Mouse (Mus musculus) heart, adult 8-10 months (tissue): ENCODE measurements around the gene Tas1r1. TPM values are rescaled to one million over a fixed set of nuclear protein-coding genes. Genes with fewer than 3 reads are reported as not detected.

Source experiments
- DNase-seq: peaks from one replicate; pipeline ENCODE4 v3.0.0; 2022; ENCODE audit warnings: low spot score
- total RNA-seq, 4 experiments: library from RNA; stranded (reverse); gene quantifications; 2 replicates each; pipeline ENCODE4 v1.2.4; 2022

Tas1r1 gene
- total RNA-seq, 4 experiments from 2014 or later, result not detected

DNA sequence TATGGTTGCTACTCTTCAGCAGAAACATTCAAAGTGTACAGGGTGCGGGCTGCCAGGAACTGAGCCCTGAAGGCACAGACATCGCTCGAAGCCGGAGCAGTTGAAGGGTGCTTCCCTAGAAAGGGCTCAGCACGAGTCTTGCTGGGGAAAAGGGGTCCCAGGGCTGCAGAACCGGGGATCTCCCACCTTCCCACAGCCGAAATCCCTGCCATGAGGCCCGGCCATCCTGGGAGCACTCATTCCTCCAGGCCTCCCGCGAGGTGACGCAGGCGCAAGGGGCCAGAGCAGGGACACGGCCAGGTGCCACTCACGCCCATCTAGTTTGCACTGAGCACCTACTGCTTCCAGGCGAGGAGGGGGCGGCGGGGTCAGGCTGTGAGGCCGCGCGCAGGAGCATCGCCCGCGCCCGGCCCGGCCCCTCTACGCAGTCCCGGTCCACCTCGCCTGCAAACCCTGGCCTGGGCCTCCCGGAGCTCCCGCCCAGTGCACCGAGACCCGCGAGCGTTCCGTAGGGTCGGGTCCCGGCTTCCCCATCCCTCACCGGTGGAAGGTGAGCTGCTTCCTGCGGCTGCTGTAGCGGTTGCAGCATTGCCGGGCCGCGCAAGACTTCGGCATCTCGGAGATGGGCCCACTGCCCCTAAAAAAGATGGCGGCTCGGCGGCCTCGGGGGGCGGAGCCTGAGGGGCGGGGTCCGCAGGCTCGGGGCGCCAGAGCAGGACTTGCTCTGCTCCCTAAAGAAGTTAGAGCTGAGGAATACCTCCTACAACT is 49.8 kb downstream of the Tas1r1 start, which contains the start of gene Thap3:
Gene Thap3 (minus strand): TSS at position 656 of the 768 bp plus-strand sequence.
- DNase-seq, result peak; percentile 80

DNA sequence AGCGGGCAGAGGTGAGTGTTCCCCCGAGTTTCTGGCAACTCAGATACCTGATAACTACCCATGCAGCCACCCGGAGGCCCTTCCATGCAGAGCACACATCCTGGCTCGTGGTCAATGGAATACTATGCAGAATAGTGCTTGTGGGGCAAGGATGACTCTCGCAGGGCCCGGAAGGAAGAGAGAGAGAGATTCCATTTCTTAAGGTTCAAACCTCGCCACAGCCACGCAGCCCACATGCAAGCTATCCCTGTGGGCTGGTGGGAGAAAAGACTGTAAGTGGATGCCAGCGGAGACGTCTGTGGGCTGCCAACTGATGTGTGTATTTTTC is 50.4 kb downstream of the Tas1r1 start:
- DNase-seq, result no peak

DNA sequence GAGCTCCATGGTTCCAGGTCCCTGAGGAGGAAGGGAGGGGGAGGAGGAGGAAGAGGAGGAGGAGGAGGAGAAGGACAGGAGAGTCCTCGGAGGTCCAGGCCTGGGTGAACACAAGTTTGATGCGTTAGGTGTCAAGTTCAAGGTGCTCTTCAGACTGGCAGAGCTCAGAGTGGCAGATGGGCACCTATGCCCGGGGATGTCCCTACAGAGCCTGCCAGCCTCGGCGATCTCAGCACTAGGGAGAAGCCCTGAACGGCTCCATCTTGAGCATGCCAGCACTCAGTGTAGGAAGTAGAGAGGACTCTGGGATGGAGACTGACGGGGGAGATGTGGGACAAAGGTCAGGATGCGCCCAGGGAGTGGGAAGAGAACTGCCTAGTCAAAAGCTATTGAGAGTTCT is 51.7 kb downstream of the Tas1r1 start:
- DNase-seq, result no peak

DNA sequence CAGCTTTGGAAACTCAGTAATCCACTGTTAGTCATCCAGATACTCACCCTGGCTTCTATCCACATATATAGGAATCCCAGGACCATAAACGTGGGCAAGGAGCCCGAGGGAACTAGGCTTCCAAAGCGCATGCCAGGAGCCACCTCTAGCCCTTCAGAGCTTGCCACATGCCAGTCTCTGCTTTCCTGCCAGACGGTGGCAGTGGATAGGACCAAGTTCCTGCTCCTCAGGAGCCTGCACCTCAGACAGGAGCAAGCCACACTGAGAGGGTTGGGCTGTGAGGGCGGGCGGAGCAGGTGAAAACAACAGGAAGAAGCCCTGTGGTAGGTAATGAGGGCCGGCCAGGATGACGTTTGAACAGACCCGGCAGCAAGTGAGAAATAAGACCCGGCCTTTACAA is 52.5 kb downstream of the Tas1r1 start:
- no peak for DNase-seq

DNA sequence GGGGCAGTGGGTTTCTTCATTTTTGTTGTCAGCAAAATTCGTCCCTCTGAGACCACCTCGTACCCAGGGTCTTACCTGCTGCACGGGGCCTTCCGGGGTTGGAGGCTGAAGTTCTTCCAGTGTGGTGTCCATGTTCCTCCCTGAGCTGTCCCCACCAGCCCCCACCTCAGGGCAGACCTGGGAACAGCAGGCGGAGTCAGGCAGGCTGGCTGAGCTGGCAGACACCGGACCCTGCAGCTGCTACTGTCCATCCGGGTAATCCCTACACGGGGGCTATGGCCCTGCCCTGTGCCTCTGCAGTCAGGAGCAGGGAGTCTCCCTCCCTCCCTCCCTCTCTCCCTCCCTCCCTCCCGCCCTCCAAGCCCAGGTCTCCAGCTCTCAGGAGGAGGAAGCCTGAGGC is 54.8 kb downstream of the Tas1r1 start:
- DNase-seq, result no peak

DNA sequence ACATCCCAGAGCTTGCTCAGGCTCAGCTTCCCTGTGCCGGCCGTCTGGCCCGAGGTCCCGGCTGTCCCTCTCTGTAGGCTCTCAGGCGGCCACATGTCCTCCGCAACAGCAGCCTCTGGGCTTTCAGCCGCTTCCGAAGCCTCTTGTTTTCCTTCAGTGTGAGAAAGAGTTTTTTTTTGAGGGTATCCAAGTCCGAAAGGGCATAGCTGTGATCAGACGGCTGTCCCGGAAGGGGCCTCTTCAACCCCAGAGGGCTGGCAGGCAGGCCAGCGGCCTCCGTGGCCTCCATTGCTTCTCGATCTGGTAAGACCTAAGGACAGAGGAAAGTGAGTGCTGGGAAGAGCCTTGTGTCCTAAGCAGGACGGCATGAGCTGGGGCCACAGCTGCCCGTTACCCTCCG is 55.3 kb downstream of the Tas1r1 start:
- no peak for DNase-seq

DNA sequence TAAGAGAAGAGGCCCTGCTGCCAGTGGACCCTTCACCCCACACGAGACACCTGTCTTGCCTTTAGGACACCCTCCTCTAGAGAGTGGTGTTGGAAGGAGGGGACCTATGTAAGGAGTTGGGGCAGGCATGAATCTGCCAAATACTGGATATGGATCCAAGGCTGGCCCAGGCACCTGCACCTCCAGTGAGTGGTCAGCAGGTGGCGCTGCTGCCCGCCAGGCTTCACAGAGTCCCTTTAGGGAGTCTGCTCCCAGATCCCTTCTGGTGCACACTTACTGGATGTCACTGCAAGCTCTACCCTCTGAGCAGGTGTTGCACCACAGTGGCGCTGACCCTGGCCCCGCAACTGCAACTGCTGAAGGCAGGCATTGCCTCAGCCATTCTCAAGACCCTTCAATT is 57.0 kb downstream of the Tas1r1 start:
- peak; percentile 81 for DNase-seq

DNA sequence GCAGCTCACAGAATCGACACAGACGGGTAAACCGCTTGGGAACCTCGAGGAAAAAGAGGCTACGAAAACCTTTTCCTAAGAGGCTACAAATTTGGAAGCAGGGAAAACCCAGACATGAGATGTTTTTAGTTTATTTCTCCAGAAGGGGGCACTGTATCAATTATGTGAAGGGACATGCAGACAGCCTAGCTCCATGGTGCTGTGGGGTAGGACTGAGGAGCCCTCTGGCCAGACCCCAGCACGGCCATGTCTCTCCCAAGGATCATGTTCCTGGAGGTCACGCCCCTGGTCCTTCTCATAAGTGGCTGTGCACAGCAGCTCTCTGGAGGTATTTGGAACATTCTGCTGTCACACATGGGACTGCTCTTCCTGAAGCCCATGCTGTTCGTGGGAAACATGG is 57.7 kb downstream of the Tas1r1 start:
- no peak for DNase-seq

Other genes with a start within 250 kb of the Tas1r1 start
- 100 to 1,000 TPM; 185 to 232 (median 202) TPM for gene Camta1, start 176.7 kb downstream of the Tas1r1 start, total RNA-seq
- 100 to 1,000 TPM in 1 of 4 experiments, 10 to 100 TPM in 3; 71.2 to 111 (median 87.7) TPM for gene Dnajc11, start 104.9 kb downstream of the Tas1r1 start, total RNA-seq
- gene Thap3, start 49.6 kb downstream of the Tas1r1 start, total RNA-seq, result 10 to 100 TPM; 12.4 to 15.8 (median 13.6) TPM
- 1 to 10 TPM; 4.6 to 5.7 (median 5.1) TPM for gene Phf13, start 42.3 kb downstream of the Tas1r1 start, total RNA-seq
- 100 to 1,000 TPM in 1 of 4 experiments, 10 to 100 TPM in 3; 87.7 to 109 (median 93.7) TPM for gene Klhl21, start 29.8 kb downstream of the Tas1r1 start, total RNA-seq
- gene Zbtb48, start 10.9 kb downstream of the Tas1r1 start, total RNA-seq, result 1 to 10 TPM; 3.8 to 5.7 (median 5.0) TPM
- gene Nol9, start 753 bp upstream of the Tas1r1 start, total RNA-seq, result 10 to 100 TPM in 1 of 4 experiments, 1 to 10 TPM in 3; 8.3 to 10.0 (median 9.4) TPM
- gene Plekhg5, start 33.9 kb upstream of the Tas1r1 start, total RNA-seq, result 10 to 100 TPM; 11.9 to 15.0 (median 14.3) TPM
- 1 to 10 TPM; 1.1 to 3.2 (median 1.8) TPM for gene Tnfrsf25, start 77.4 kb upstream of the Tas1r1 start, total RNA-seq
- 1 to 10 TPM; 2.6 to 3.5 (median 3.0) TPM for gene Espn, start 113.8 kb upstream of the Tas1r1 start, total RNA-seq
- gene Hes2, start 120.3 kb upstream of the Tas1r1 start, total RNA-seq, result not detected
- 10 to 100 TPM; 63.9 to 80.9 (median 69.3) TPM for gene Acot7, start 139.6 kb upstream of the Tas1r1 start, total RNA-seq
- 10 to 100 TPM in 2 of 4 experiments, 1 to 10 TPM in 2; 5.6 to 11.9 (median 9.8) TPM for gene Gpr153, start 235.7 kb upstream of the Tas1r1 start, total RNA-seq